Mouse (Mus musculus) kidney, postnatal 25 days (tissue): ENCODE data around the gene Chd1.

Experiments used
- DNase-seq, 2 experiments: peaks; one replicate each; pipeline ENCODE4 v3.0.0; 2021; ENCODE audit warnings: mixed read lengths in 2 of 2

Gene Chd1

GRCm38 (mm10) chr17:15704475-15705300 is at the start of gene Chd1:
Gene Chd1, plus strand, starts transcription at chr17:15704967.
- DNase-seq, result peak; percentile 90 to 96

DNA sequence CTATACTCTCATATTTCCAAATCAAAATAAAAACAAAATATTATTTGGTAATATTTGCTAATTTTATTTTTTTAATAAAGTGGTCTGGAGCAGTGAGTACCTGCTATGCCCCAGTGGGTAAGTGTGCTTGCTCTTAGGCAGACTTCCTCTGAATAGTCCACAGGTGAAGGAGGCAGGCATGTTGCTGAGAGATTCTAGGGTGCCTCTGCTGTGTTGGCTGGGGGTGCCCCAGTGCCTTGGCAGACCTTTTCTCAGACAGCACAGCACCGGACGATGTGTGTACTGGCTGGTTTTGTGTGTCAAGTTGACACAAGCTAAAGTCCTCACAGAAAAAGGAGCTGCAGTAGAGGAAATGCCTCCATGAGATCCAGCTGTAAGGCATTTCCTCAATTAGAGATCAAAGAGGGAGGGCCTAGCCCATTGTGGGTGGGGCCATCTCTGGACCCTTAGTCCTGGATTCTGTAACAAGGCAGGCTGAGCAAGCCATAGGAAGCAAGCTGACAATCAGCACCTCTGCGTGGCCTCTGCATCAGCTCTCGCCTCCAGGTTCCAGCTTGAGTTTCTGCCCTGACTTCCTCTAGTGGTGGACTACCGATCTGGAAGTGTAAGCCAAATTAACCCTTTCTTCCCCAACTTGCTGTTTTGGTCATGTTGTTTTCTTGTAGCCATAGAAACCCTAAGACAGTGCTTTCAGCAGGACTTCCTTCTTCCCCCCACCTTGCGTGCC is 47.7 kb upstream of the Chd1 start:
- DNase-seq, result peak; percentile 27 to 37

DNA sequence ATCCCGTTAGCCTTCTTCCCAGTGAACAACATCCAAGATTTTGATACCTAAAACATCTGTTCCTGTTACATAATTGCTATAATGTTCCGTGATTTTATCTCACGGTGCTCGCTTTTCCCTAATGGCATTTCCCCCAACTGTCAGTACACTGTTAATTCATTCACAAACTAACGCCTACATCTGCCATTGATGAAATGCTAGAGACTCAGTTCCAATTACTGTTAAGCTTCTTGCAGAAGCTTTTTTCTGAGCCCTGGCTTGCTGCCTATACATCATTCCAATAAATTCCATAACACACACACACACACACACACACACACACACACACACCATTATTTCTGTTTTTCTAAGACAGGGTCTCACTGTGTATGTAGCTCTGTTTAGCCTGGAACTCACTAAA is 31.9 kb upstream of the Chd1 start:
- no peak for DNase-seq

DNA sequence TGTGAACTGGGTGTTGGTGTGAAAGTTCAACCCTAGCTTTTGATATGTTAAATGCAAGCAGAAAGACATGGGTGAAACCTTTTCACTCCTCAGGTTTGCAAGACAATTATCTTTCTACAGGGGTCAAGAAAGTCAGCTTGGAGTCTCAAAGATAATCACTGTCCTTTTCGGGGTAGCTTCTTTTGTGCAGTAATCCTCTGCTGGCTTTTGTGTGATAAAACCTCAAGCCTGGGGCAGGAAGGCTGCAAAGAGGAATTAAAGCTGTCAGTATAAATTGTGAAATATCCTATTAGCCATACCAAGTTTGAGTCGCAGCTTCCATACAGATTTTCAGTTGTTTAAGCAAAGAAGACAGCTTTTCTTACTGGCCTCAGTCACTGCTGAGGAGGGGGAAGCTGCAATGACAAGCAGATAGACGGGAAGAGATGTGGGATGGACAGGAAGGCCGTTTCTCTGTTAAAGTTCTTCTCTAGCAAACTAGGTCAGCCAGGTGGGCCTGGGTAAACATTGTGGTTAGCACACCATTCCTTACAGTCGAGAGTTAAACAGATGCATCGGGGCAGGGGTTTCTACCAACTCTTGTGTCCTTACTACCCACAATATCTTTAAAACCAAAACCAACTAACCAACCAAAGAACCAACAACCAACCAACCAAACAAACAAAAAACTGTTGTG is 26.7 kb upstream of the Chd1 start:
- no peak for DNase-seq

- DNase-seq, result no peak
These were observed 24.7 kb upstream of the Chd1 start for GRCm38 (mm10) chr17:15679966-15680630.

DNA sequence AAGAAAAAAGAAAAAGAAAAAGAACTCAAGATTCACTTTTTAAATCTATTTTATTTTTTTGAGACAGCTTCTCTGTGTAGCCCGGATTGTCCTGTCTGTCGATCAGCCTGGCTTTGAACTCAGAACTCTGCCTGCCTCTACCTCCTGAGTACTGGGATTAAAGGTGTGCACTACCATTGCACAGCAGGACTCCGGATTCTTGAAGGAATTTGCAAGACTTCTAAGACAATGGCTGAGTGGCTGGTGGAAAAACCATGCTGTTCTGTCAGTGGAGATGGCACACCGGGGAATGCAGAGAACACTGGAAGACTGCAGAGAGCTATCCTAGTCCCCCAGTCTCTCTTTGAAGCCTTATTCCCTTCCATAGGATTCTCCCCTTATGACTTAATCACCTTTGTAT is 24.1 kb upstream of the Chd1 start:
- no peak for DNase-seq

- no peak for DNase-seq
These were observed 18.4 kb upstream of the Chd1 start for GRCm38 (mm10) chr17:15686396-15686795.

DNA sequence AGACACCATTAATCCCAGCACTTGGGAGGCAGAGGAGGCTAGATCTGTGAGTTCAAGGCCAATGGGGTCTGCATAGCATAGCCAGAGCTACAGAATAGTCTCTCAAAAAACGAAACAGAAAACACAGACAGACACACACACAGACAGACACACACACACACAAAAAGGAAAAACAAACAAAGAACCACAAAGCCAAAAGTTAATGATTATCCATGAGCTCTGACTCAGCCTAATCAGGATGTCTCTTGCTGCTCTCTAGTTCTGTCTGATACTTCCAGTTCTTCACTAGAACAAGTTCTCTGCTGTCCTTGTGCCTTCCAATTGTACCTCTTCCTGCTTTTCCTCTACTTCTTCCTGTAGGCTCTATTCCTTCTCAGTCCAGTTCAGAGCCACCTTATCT is 14.5 kb upstream of the Chd1 start:
- DNase-seq, result no peak

- no peak for DNase-seq
These were observed 9.2 kb upstream of the Chd1 start for GRCm38 (mm10) chr17:15695566-15695965.

DNA sequence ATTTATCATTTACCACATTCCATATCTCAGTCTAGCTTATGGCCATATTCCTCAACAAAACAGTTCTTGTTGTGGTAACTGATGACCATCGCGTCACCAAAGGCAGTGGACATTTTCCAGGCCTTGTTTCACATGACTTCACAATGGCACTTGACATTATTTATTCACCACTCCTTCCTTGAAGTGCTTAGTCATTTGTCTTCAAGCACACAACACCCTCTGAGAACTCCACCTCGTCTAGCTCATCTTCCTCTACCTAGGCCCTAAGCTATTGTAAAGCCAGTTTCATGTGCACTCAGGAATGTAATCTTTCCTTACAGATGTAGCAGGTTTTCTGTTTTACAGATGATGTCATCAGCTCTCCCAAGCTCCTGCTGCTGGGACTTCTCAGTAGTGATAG is 5.8 kb upstream of the Chd1 start:
- DNase-seq, result no peak

- no peak for DNase-seq
These were observed 3.3 kb upstream of the Chd1 start for GRCm38 (mm10) chr17:15701505-15701904.

DNA sequence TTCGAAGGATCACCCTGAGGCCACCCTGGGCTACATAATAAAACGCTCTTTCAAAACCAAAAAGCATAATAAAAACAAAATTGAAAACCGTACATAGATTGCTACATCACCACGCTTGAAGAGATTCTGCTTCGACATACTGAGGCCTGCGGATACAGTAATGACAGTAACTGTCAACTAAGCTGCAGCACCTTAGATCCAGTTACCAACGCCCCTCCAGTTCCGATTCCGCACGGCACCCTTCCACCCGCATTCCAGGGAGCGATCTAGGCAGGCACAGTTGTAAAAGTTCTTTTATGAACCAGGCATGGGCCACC is 651 bp upstream of the Chd1 start:
- DNase-seq, result no peak

- peak; percentile 50 to 74 for DNase-seq
These were observed 827 bp downstream of the Chd1 start for GRCm38 (mm10) chr17:15705303-15706284.

- no peak for DNase-seq
These were observed 9.7 kb downstream of the Chd1 start for GRCm38 (mm10) chr17:15714507-15714906.

DNA sequence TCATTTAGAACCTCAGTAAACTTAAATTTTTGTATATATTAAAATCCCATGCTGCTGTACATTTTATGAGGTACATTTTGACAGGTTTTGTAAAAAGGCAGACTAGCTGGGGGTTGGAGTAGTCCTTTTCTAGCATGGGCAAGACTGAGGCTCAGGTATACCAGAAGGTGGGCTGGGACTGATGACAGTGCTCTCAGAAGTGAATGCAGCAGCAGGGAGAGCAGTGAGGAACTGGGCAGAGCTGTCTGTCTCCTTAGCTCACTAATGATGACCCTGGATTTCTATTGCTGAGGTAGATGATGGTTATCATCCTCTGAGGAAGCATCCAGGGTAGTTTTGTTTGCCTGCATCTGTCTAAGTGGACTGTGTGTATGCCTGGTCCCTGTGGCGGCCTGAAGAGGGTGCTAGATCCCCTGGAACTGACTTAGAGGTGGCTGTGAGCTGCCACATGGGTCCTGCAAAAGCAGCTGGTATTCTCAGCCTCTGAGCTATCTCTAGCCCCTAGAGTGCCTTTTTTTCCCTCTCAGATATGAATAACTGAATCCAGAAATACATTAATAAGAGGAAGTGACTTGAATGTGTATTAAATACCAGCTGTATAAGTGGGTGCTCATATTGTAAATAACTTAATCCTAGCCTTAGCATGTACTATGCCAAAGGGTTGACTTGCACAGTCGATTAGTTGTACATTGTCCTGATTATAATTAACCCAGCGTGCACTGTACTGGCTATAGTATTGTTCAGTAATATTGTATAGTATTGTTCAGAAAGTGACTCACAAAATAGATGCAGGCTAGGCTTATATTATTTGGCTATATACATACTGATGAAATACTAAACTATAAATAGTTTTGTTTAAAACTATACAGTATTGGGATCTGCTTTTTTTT is 10.5 kb downstream of the Chd1 start:
- DNase-seq, result peak; percentile 42 to 47

GRCm38 (mm10) chr17:15715940-15716339 is 11.2 kb downstream of the Chd1 start:
- no peak for DNase-seq

GRCm38 (mm10) chr17:15720841-15721240 is 16.1 kb downstream of the Chd1 start:
- DNase-seq, result no peak

DNA sequence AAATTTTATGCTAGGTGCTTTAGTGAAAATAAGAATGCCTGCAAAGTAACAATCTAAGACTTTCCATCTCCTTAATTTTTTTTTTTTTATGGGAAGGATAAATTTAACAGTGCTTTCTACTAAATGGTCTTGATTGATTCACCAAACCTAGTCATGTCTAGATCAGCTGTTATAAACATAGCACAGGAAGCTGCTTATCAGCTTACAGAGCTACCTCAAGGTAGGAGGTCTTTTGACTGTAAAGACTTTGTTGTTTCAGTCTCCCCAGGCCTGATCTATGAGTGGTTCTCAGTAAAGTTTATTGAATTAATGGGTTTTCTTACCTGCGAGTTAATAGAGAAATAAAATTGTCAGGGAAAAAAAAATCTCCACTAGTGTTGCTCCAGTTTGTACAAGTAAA is 18.5 kb downstream of the Chd1 start:
- DNase-seq, result no peak

- DNase-seq, result peak in 1 of 2 experiments; percentile 64
These were observed 19.2 kb downstream of the Chd1 start for GRCm38 (mm10) chr17:15723866-15724475.

DNA sequence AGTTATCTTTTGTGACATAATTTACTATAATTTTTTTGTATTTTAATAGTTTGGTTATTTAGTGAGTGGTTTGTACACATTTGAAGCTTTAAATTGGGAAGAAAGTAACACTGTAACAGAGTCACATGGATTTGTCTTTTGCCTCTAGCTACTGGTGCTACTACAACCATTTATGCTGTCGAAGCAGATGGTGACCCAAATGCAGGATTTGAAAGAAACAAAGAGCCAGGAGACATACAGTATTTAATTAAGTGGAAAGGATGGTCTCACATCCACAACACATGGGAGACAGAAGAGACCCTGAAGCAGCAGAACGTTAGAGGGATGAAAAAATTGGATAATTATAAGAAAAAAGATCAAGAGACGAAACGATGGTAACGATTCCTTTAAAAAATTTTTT is 26.9 kb downstream of the Chd1 start:
- no peak for DNase-seq
